Mouse (Mus musculus): ENCODE measurements around the gene Gm21970.

GRCm38 (mm10) chr16:91445566-91445965 lies 54.0 kb downstream of the Gm21970 start:
- TF ChIP-seq CTCF (IDR thresholded peaks at IDR 0.05; ENCODE audit: extremely low read depth, insufficient read depth, low read length) = no peak
- no peak for TF ChIP-seq POLR2A (IDR thresholded peaks at IDR 0.05; ENCODE audit: extremely low read depth, insufficient read depth, low read length)
